Mouse (Mus musculus): ENCODE results near the gene Polr2g.

Gene Polr2g

GRCm38 (mm10) chr19:8817001-8817400 is 18.6 kb upstream of the Polr2g start:
- no peak for DNase-seq

DNA sequence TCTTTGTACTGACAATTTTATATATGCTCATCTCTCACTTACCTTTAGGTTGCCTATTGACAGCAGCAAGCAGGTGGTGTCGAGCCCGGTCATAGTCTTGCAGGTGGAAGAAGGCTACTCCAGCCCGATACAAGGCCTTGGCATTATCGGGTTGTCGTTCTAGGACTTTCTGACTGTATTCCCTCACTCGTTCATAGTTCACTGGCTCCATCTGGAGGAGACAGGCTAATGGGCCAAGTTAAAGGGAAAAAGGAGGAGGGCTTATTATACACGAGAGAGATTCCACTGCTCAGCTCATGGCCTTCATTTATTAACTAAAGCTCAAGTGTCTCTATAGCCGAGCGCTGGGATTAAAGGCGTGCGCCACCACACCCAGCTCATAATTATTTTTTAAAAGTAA is 17.4 kb upstream of the Polr2g start:
- DNase-seq = peak; percentile 49

- no peak for DNase-seq
Observed at GRCm38 (mm10) chr19:8806810-8807209, 8.4 kb upstream of the Polr2g start.

DNA sequence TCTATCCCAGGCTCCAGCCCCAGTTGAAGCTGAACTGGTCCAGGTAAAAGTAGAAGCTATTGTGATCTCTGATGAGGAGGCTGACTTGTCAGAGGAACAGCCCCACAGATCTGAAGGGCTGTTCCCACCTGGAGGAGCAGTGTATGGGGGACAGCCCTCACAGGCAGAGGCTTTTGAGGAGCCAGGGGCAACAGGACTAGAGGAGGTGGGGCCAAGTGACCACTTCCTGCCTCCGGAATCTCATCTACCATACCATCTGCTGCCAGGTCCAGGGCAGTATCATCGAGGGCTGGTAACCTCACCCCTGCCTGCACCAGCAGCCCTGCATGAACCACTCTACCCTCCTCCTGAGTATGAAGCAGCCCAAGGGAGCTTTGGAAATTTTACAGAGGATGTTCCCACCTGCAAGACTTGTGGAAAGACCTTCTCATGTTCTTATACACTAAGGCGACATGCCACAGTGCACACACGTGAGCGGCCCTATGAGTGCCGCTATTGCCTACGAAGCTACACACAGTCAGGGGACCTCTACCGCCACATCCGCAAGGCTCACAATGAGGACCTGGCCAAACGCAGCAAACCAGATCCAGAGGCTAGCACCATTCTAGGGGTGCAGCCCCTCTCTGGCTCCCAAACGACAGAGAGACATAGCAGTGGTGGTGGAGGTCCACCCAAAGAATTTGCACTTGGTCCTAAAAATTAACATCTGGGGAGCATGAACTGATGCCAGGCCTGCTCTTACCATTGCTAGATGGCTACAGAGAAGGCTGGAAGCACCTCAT is 5.7 kb upstream of the Polr2g start:
- DNase-seq = no peak

GRCm38 (mm10) chr19:8803204-8803780 is 4.9 kb upstream of the Polr2g start:
- DNase-seq = no peak

- peak; percentile 95 for DNase-seq
Observed at GRCm38 (mm10) chr19:8802130-8802821, 3.9 kb upstream of the Polr2g start, which contains the start of gene Zbtb3. Zbtb3 (plus strand) TSS chr19:8802555.

GRCm38 (mm10) chr19:8798947-8799315 is 554 bp upstream of the Polr2g start:
- DNase-seq = no peak

DNA sequence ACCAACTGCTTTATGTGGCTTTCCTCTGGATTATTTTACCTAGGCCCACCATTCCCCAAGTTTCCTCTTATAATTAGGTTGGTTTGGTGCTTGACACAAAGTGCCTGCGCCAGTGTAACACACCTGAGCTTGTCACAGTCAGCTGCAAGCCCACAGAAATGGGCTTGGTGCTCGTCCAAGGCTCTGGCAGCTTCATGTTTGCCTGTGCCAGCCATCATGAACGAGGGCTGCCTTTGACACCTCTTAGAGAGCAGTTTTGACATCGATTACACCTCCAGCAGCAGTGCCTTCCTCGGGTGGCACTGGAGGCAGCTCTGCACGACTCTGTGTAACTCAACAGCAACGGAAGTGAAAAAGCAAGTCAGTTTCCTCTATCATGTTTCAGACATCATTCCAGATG is 8.2 kb downstream of the Polr2g start:
- DNase-seq = no peak

- no peak for DNase-seq
Observed at GRCm38 (mm10) chr19:8789171-8789570, 9.2 kb downstream of the Polr2g start.

- no peak for DNase-seq
Observed at GRCm38 (mm10) chr19:8788521-8788920, 9.9 kb downstream of the Polr2g start.

- DNase-seq = peak; percentile 95
Observed at GRCm38 (mm10) chr19:8786008-8786781, 12.2 kb downstream of the Polr2g start, which contains the start of gene Taf6l. Taf6l (minus strand) TSS chr19:8786417.

DNA sequence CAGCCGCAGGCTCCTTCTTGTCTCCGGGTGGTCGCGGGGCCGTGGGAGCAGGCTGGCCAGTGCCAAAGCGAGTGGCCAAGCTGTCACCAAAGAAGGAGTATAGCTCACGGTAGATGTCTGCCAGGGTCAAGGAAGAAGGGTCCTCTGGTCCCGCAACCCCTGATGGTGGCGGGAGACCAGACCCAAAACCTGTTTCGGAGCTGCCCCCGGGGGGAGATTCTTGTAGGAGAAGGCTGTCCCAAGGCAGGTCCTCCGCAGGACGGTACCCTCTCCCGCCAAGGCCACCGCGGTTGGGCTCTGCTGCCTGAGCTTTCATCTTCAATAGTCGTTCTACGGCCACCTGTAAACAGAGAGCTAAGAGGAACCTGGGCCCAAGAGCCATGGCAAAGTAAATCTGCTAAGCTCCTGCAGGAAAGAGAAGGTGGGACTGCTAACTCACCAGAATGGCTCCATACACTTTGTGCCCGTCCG is 23.4 kb downstream of the Polr2g start:
- DNase-seq = peak; percentile 59

DNA sequence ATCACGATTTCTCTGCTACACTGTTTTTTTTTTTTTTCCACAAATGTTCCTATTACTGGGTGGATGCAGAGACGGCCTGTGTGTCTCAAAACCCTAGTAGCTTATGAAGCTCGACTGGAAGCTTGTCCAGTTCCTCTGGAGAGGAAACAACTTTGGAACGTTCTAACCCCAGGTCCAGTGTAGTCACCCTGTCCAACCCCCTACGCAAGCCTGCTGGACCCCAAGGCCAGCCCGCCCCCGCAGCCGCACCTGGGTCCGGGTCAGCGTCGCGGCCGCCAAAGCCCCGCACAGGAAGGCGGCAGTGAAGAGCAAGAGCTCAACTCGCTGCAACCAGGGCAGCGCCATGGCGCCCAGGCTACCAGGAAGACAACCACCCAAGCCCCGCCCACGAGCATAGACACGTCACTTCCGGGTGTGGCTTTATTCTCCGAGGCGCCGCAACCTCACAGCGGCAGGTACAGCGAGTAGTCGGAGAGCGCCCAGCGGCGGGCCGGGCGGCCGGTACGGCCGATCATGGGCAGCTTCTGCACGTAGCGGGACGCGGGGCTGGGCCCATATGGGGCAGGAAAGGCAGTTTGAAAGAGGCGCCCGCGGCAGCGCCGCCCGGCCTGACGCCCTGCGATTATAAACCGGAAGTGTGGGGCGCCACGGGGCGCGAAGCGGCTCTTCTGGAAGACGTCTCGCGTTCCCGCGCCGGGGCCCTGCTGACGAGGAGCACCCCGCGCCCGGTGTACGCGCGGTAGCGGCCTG is 24.1 kb downstream of the Polr2g start, which contains the start of gene Tmem179b:
TSS of gene Tmem179b (minus strand) at position 382 of the 750 bp plus-strand sequence.
- peak; percentile 98 for DNase-seq

DNA sequence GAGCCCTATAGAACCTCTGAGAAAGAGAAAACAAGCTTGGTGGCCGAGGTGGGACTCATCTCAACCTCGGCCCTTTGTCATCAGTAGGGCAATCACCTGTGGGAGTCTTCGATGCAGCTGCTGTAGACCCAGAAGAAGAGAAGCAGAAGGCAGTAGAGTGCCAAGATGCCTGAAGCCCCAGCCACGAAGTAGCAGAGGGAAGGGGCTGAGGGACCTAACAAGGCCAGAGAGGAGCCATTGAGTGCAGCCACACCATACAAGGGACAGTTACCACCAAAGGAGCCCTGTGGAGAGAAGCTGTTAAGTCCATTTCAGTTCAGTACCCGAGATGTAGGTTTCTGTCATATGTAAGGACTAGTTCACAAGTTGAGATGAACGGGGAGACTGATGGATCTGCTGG is 25.0 kb downstream of the Polr2g start:
- DNase-seq = no peak

- no peak for DNase-seq
Observed at GRCm38 (mm10) chr19:8772996-8773395, 25.4 kb downstream of the Polr2g start.

GRCm38 (mm10) chr19:8770567-8771270 is 27.7 kb downstream of the Polr2g start, which contains the start of gene Tmem223:
Tmem223 (plus strand) TSS chr19:8770996.
- DNase-seq = peak; percentile 90

DNA sequence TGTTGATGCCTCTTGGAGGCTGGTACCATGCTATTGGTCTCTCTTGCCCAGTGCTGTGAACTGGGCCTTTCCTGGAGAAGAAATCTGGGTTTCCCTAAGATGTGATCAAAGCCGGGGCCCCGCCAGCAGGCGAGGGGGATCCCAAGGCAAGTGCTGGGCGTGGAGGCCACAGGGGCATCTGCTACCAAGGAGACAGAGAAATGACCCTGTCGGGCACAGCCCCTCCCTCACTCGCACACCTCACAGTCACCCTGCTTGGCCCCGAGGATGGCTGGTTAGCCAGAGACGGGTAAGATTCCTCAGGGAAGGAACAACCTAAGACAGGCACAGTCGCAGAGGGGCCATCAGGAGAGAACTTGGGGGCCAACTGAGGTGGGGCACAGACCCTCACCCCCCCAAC is 32.8 kb downstream of the Polr2g start:
- no peak for DNase-seq

DNA sequence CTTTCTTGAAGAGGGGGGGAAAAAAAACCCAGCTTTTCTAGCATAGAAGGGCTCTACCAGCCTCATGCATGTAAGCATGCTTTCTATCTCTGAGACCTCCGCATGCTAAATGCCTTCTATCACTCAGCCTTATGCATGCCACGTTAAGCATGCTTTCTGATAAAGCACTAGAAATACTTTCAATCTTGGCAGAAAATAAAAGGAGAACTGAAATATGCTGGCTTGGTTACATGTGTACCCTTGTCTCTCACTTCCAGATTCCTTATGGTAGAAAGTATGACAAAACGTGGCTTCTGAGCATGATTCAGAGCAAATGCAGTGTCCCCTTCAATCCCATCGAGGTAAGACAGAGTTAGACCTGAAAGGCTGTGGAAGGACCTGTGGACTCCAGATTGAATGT is 35.1 kb downstream of the Polr2g start:
- no peak for DNase-seq

DNA sequence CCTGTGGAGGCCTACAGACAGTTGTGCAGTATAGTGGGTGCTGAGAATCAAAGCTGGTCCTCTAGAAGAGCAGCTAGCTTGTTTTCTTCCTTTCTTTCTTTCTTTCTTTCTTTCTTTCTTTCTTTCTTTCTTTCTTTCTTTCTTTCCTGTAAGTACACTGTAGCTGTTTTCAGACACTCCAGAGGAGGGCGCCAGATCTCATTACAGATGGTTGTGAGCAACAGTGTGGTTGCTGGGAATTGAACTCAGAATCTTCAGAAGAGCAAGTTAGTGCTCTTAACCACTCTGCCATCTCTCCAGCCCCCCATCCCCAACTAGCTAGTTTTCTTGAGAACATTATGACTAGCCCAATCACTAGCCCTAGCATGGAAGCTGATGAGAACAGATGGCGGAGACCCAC is 37.6 kb downstream of the Polr2g start:
- DNase-seq = no peak

DNA sequence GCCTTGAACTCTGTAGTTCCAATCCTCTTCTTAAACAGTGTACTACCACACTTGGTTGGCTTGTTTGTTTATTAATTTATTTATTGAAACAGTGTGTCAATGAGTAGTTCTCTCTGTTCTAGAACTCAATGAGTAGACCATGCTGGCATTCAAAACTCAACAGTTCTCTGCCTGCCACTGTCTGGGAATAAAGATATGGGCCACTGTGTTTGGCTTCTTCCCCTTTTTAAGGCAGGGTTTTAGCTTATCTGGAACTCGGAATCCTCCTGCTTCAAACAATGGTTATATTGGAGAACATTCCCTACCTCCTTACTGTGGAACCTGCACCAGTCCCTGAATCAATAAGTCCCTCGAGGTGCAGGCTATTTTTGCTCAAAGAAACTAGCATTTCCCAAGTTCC is 39.5 kb downstream of the Polr2g start:
- no peak for DNase-seq

DNA sequence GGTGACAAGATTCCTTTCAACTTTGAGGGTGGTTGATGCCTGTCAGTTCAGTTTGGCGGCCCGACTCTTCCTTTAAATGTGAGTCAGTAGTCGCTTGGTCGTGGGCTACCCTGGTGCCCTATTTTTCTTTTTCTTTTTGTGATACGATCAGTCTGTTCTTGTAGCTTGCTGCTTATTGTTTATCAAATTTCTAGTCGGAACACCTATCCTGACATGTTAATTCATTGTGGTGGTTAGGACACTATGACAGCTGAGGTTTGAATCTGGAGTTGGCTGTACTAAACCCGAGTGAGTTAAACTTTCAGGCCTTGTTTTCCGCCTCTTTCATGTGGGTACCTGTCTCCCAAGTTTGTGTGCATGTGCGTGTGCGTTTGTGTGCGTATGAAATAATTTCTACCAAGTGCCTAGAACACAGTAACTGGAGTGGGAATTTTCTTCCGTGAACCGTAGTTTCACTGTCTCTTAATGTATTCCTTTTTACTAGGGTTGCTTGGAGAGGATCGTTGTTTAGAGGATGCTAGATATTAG is 40.8 kb downstream of the Polr2g start:
- no peak for DNase-seq

Measured in kidney, postnatal 10 days (tissue).